Mouse (Mus musculus): Measurements from ENCODE around the gene Rnf40.

- TF ChIP-seq E2F4 (IDR thresholded peaks at IDR 0.05; ENCODE audit: insufficient read depth) (no peak), POLR2A (IDR thresholded peaks at IDR 0.05; ENCODE audit: insufficient read length, low read depth) (no peak), TCF12 (IDR thresholded peaks at IDR 0.05; ENCODE audit: insufficient read depth, poor library complexity, severe bottlenecking) (no peak), POLR2AphosphoS2 (IDR thresholded peaks at IDR 0.05; ENCODE audit: insufficient read length, low read depth) (no peak), USF1 (IDR thresholded peaks at IDR 0.05; ENCODE audit: low read depth) (no peak), MYOD1 (IDR thresholded peaks at IDR 0.05; ENCODE audit: control insufficient read depth in 1 of 3, insufficient read length in 2 of 3, low read depth in 2 of 3) (no peak), MAX (IDR thresholded peaks at IDR 0.05; ENCODE audit: low read depth) (no peak), SRF (IDR thresholded peaks at IDR 0.05; ENCODE audit: control insufficient read depth, insufficient read length, low read depth) (no peak), MYOG (IDR thresholded peaks at IDR 0.05; ENCODE audit: control insufficient read depth in 1 of 3, insufficient read depth in 1 of 3, insufficient read length in 2 of 3, low read depth in 2 of 3) (no peak), TCF3 (IDR thresholded peaks at IDR 0.05; ENCODE audit: insufficient read length, low read depth) (no peak)
Measured at GRCm38 (mm10) chr7:127602903-127603302, 14.3 kb downstream of the Rnf40 start.
